Mouse (Mus musculus) heart, embryonic 15.5 days (tissue): ENCODE results near the gene Zdhhc24. TPM values are rescaled to one million over a fixed set of nuclear protein-coding genes. Genes with fewer than 3 reads are reported as not detected.

Experiments
- ATAC-seq: fragments of 200-750 bp; cut with Nextera tagmentation; replicated peaks from 2 replicates; pipeline ENCODE4 v1.8.0; 2017; ENCODE audit warnings: low read depth, moderate TSS enrichment; ENCODE audit not compliant: insufficient number of reproducible peaks, insufficient read depth, low FRiP score
- H3K27ac ChIP-seq: fragments of 300-500 bp; sonication (generic); 2 replicates; pipeline ENCODE4 v1.5.1; 2015; ENCODE audit warnings: mild to moderate bottlenecking, inconsistent platforms
- H3K27me3 ChIP-seq: fragments of 300-500 bp; sonication (generic); 2 replicates; pipeline ENCODE4 v1.6.1; 2015; ENCODE audit warnings: inconsistent platforms
- H3K36me3 ChIP-seq: fragments of 300-500 bp; sonication (generic); 2 replicates; pipeline ENCODE4 v1.6.1; 2015; ENCODE audit warnings: mild to moderate bottlenecking, inconsistent platforms
- H3K4me1 ChIP-seq: fragments of 300-500 bp; sonication (generic); replicated peaks from 2 replicates; pipeline ENCODE4 v1.6.1; 2015; ENCODE audit warnings: inconsistent platforms
- H3K4me2 ChIP-seq: fragments of 300-500 bp; sonication (generic); 2 replicates; pipeline ENCODE4 v1.6.1; 2015; ENCODE audit warnings: inconsistent platforms, mild to moderate bottlenecking, moderate library complexity
- H3K4me3 ChIP-seq: fragments of 300-500 bp; sonication (generic); 2 replicates; pipeline ENCODE4 v1.5.1; 2015; ENCODE audit warnings: mild to moderate bottlenecking, inconsistent platforms
- H3K9ac ChIP-seq: fragments of 300-500 bp; sonication (generic); 2 replicates; pipeline ENCODE4 v1.6.1; 2015; ENCODE audit warnings: mild to moderate bottlenecking, inconsistent platforms
- H3K9me3 ChIP-seq: fragments of 300-500 bp; sonication (generic); replicated peaks from 2 replicates; pipeline ENCODE4 v1.6.1; 2016; ENCODE audit warnings: inconsistent platforms
- WGBS: fragments of 180-500 bp; shearing (Covaris S2); methylation state at CpG from one replicate; pipeline ENCODE4 v1.1.7; 2015; ENCODE audit warnings: mixed read lengths; 5-methylcytosine and 5-hydroxymethylcytosine counted together
- polyA plus RNA-seq: library from polyadenylated mRNA; unstranded; fragments of >200 nt; fragmentation: Nextera tagmentation; extraction: Ambion mirVana; gene quantifications from 2 replicates; pipeline ENCODE4 v1.2.1, GENCODE M21; 2015

Zdhhc24 gene
- polyA plus RNA-seq, 1 experiment from 2014 or later, result 6.6 TPM

DNA sequence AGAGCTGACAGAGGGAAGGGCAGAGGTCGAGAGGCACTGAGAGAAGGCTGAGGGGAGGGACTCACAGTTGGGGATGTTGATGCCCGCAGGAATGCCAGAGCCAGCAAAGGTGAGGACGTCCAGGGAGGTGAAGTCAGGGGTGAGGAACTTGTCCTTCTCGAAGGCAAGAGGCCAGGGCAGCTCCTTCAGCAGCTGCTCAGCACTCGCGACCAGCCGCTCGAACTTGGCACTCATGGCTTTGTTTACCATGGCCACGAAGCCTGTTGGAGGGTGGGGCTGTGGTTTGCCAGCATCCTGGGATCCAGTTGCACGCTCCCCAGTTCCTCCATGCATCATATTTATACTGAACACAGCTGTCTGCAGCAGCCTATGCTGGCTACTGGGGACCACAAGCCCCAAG is 38.4 kb downstream of the Zdhhc24 start:
- peaks cover 92% of the 10 kb centered on the region for H3K36me3 ChIP-seq
- H3K9me3 ChIP-seq, result no peaks in the 10 kb centered on the region
- H3K4me1 ChIP-seq, result no peaks in the 10 kb centered on the region
- H3K4me3 ChIP-seq, result no peak overlapping the region
- H3K9ac ChIP-seq, result no peak overlapping the region
- no peak for ATAC-seq
- no peaks in the 10 kb centered on the region for H3K27me3 ChIP-seq
- H3K4me2 ChIP-seq, result no peak overlapping the region
- H3K27ac ChIP-seq, result no peak overlapping the region
- 88% methylated on average over 10 of the region's 10 CpGs for WGBS

DNA sequence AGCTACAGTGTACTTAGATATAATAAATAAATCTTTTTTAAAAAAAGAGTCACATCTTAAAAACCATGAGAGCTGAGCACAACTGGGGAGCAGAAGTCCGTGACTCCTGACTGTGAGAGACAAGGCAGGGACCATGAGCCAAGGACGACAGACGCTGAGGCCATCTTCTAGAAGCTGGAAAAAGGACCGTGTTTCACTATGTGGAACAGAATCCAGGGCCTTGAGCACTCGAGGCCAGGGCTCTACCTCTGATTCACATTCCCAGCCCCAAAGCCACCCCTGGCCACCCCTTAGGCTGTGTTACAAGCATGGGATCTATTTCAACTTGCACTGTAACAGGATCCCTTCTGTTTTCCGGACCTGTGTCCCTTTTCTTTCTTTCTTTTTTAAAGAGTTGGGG is 41.2 kb downstream of the Zdhhc24 start:
- no peak overlapping the region for H3K4me2 ChIP-seq
- no peaks in the 10 kb centered on the region for H3K4me1 ChIP-seq
- H3K36me3 ChIP-seq, result peaks cover 92% of the 10 kb centered on the region
- no peaks in the 10 kb centered on the region for H3K9me3 ChIP-seq
- no peak overlapping the region for H3K4me3 ChIP-seq
- H3K9ac ChIP-seq, result no peak overlapping the region
- WGBS, result 83% methylated on average over 6 of the region's 6 CpGs
- no peaks in the 10 kb centered on the region for H3K27me3 ChIP-seq
- no peak overlapping the region for H3K27ac ChIP-seq
- ATAC-seq, result no peak

DNA sequence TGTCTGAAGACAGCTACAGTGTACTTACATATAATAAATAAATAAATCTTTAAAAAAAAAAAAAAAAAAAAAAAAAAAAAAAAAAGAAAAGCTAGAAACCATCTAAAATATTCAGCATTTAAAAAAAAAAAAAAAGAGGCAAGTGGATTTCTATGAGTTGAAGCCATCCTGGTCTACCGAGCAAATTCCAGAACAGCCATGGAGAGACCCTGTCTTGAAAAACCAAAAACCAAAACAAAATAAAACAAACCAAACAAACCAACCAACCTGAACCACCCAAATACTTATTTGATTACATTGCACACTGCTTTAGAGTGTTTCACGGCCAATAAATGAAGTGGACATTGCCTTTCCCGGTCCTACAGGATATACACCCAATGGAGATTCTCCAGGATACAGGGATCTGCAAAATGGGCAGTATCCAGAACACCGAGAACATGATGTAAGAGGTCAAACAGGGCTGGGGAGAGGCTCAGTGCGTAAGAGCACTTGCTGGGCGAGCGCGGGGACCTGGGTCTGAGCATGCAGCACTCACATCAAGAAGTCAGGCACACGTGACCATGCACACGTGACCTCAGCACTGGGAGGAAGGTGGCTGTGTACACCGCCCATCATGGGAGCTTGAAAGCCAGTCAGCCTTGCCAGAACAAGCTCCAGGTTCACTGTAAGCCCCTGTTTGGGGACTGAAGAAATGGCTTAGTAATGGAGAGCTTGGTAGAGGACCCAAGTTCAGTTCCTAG is 46.8 kb downstream of the Zdhhc24 start:
- H3K4me3 ChIP-seq, result no peak overlapping the region
- 92% methylated on average over 11 of the region's 11 CpGs for WGBS
- H3K9ac ChIP-seq, result no peak overlapping the region
- H3K9me3 ChIP-seq, result no peaks in the 10 kb centered on the region
- peaks cover 17% of the 10 kb centered on the region for H3K4me1 ChIP-seq
- no peak overlapping the region for H3K27ac ChIP-seq
- no peak for ATAC-seq
- no peak overlapping the region for H3K4me2 ChIP-seq
- no peaks in the 10 kb centered on the region for H3K27me3 ChIP-seq
- H3K36me3 ChIP-seq, result peaks cover 40% of the 10 kb centered on the region

DNA sequence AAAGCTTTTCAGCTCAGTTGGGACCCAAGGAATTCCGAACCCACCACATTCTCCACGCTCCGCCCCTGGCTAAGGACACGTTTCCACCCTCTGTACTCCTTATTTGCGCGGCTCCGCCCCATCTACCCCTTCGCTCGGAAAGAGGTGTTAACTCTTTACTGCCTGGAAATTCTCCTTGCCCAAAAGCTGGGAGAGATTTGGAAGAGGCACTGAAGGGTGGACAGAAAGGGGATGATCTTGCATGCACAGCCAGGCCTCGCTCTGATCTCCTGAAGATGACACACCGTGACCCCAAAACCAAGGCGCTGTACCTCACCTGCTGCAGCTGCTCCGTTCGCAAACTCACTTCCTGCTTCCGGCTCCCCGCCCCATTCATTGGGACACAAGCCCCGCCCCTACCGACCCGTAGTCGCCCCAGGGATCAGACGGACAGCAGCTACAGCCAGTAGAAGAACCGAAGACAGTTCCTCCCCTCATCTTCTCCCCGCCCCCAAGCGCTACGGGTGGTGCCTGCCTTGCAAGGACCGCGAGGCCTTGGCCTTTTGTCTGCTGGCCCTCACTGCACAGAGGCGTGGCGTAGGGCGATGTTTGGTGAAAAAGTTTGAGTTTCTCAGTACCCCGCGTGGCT is 49.5 kb downstream of the Zdhhc24 start, which contains the start of gene Dpp3:
TSS of gene Dpp3 (minus strand) at position 384 of the 628 bp plus-strand sequence.
- Histone ChIP-seq H3K27ac (peak within 1 kb of the TSS; percentile 58), H3K9me3 (no peaks in the 10 kb centered on the region), H3K36me3 (peaks cover 12% of the 10 kb centered on the region), H3K4me3 (peak within 1 kb of the TSS; percentile 79), H3K9ac (peak within 1 kb of the TSS; percentile 69), H3K4me1 (peaks cover 17% of the 10 kb centered on the region), H3K27me3 (no peaks in the 10 kb centered on the region), H3K4me2 (peak within 1 kb of the TSS; percentile 82)
- WGBS, result under 1% methylated on average over 32 of the region's 32 CpGs
- ATAC-seq, result peak; percentile 98

DNA sequence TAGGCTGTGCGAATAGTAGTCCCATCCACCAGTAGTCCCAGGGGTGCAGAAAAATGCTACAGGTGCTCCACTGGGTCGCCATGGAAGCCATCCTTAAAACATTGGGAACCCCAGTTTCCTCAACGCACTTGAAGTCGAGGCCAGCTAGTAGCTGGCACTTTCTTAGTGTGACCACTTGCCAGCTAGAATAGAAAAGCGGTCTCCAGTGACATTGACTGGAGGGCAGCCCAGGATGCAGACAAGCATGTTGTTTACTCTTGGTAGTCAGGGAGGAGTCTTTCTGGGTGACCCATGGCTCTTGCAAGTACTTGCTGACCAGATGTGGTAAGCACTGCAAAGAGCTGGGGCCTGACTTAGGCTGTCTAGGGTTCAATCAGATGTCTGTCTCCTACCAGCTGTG is 50.3 kb downstream of the Zdhhc24 start:
- H3K27ac ChIP-seq, result peak overlapping the region; percentile 58; the same call in 1 of the 2 replicates
- 63% methylated on average over 5 of the region's 5 CpGs for WGBS
- ATAC-seq, result no peak

More for the DNA sequence above, 50.3 kb downstream of the Zdhhc24 start:
- Histone ChIP-seq H3K4me3 (peak overlapping the region; percentile 79), H3K27me3 (no peaks in the 10 kb centered on the region), H3K9me3 (no peaks in the 10 kb centered on the region), H3K4me2 (peak overlapping the region; percentile 82), H3K36me3 (peaks cover 6% of the 10 kb centered on the region; the same call in 1 of the 2 replicates), H3K4me1 (peaks cover 17% of the 10 kb centered on the region), H3K9ac (no peak overlapping the region)

Other genes starting within 250 kb of the Zdhhc24 start
- 0.48 and 0.52 TPM in 2 replicates for gene Gm960, start 180.0 kb upstream of the Zdhhc24 start, polyA plus RNA-seq
- gene Sptbn2, start 167.5 kb upstream of the Zdhhc24 start, polyA plus RNA-seq, result 0.18 and 0.56 TPM in 2 replicates
- gene Rbm4b, start 122.2 kb upstream of the Zdhhc24 start, polyA plus RNA-seq, result 30.8 and 36.3 TPM in 2 replicates
- 42.2 and 54.1 TPM in 2 replicates for gene Rbm4, start 84.8 kb upstream of the Zdhhc24 start, polyA plus RNA-seq
- gene Gm21992, start 67.1 kb upstream of the Zdhhc24 start, polyA plus RNA-seq, result 22.6 and 30.5 TPM in 2 replicates
- 40.2 and 51.1 TPM in 2 replicates for gene Rbm14, start 67.0 kb upstream of the Zdhhc24 start, polyA plus RNA-seq
- gene Ccs, start 39.3 kb upstream of the Zdhhc24 start, polyA plus RNA-seq, result 33.4 and 41.7 TPM in 2 replicates
- gene Ccdc87, start 39.3 kb upstream of the Zdhhc24 start, polyA plus RNA-seq, result 0.04 and 0.05 TPM in 2 replicates
- 37.4 and 42.6 TPM in 2 replicates for gene Ctsf, start 23.5 kb upstream of the Zdhhc24 start, polyA plus RNA-seq
- gene Actn3, start 759 bp upstream of the Zdhhc24 start, polyA plus RNA-seq, result 2.1 and 9.1 TPM in 2 replicates
- gene Bbs1, start 28.0 kb downstream of the Zdhhc24 start, polyA plus RNA-seq, result 2.2 and 2.7 TPM in 2 replicates
- gene Dpp3, start 49.6 kb downstream of the Zdhhc24 start, polyA plus RNA-seq, result 63.6 and 84.8 TPM in 2 replicates
- 0.38 and 0.52 TPM in 2 replicates for gene Peli3, start 64.5 kb downstream of the Zdhhc24 start, polyA plus RNA-seq
- 82.6 and 97.3 TPM in 2 replicates for gene Mrpl11, start 83.5 kb downstream of the Zdhhc24 start, polyA plus RNA-seq
- 0.10 and 0.23 TPM in 2 replicates for gene Npas4, start 111.6 kb downstream of the Zdhhc24 start, polyA plus RNA-seq
- gene Slc29a2, start 145.2 kb downstream of the Zdhhc24 start, polyA plus RNA-seq, result 8.8 and 11.1 TPM in 2 replicates
- gene B4gat1, start 160.2 kb downstream of the Zdhhc24 start, polyA plus RNA-seq, result 43.1 and 43.6 TPM in 2 replicates
- gene AC124502.3, start 160.2 kb downstream of the Zdhhc24 start, polyA plus RNA-seq, result 1.4 and 1.5 TPM in 2 replicates
- 23.0 and 31.9 TPM in 2 replicates for gene Brms1, start 162.7 kb downstream of the Zdhhc24 start, polyA plus RNA-seq
- gene Rin1, start 171.8 kb downstream of the Zdhhc24 start, polyA plus RNA-seq, result 1.9 and 3.3 TPM in 2 replicates
- gene Cd248, start 189.4 kb downstream of the Zdhhc24 start, polyA plus RNA-seq, result 18.1 and 39.3 TPM in 2 replicates
- 3.0 and 4.5 TPM in 2 replicates for gene Tmem151a, start 206.9 kb downstream of the Zdhhc24 start, polyA plus RNA-seq
- 82.0 and 92.3 TPM in 2 replicates for gene Yif1a, start 209.9 kb downstream of the Zdhhc24 start, polyA plus RNA-seq
- 2.9 and 5.7 TPM in 2 replicates for gene Cnih2, start 219.9 kb downstream of the Zdhhc24 start, polyA plus RNA-seq
- 208 and 236 TPM in 2 replicates for gene Rab1b, start 228.4 kb downstream of the Zdhhc24 start, polyA plus RNA-seq
- 17.1 and 21.8 TPM in 2 replicates for gene Klc2, start 239.9 kb downstream of the Zdhhc24 start, polyA plus RNA-seq